ENCODE assay signal across 11 mouse cellular contexts in the genomic region with DNA sequence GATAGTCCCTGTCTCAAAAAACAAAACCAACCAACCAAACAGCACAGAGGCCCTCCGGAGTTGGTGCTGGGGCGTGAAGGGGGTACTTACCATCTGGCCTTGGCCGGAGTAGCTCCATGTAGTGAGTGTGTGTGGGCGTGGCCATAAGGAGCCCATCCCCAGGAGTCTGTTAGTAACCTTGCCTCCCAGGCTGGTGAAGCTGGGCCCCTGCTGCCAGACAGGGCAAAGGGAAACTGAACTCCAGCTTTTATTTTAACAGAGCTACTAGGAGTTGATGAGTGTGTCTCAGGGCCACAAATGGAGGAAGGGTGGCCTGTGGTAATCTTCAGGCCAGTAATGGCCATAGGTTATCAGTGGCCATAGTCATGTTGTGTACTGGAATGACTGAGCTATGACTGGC. TPM values are rescaled to one million over a fixed set of nuclear protein-coding genes. Genes with fewer than 3 reads are reported as not detected.
DNase-seq lines count a peak whose midpoint lies in the region; ATAC-seq and TF ChIP-seq lines count a peak whose summit lies in the region.
"Had no signal": no experiment of that assay in that cellular context is flagged by ENCODE, and none has a peak within 500 bp of the region (broad histone marks: within the 10 kb centered on the region; RNA-seq: fewer than 3 reads in every experiment).

No protein-coding gene starts in this region.

- H3K4me2 ChIP-seq in kidney, embryonic 16.5 days (replicated peaks; ENCODE audit: low read depth, low read length) = peak overlapping the region; percentile 24; the same call in 1 of the 2 replicates
- H3K4me2 ChIP-seq in embryonic facial prominence, embryonic 12.5 days (replicated peaks) = no peak overlapping the region
- H3K4me2 ChIP-seq in heart, postnatal 0 days (ENCODE audit: low read depth, low read length) = no peak overlapping the region
- no peak overlapping the region; the same call in 1 of the 2 replicates for H3K4me2 ChIP-seq in liver, postnatal 0 days (ENCODE audit: low read depth, low read length)

- no peaks in the 10 kb centered on the region for H3K36me3 ChIP-seq in kidney, embryonic 16.5 days (ENCODE audit: insufficient read depth, low read length)
- no peaks in the 10 kb centered on the region for H3K36me3 ChIP-seq in embryonic facial prominence, embryonic 12.5 days
- no peaks in the 10 kb centered on the region; the same call in 1 of the 2 replicates for H3K36me3 ChIP-seq in heart, postnatal 0 days (replicated peaks; ENCODE audit: control insufficient read depth, insufficient read depth, low read length)
- H3K36me3 ChIP-seq in liver, postnatal 0 days (replicated peaks; ENCODE audit: insufficient read depth, low read length) = peaks cover 8% of the 10 kb centered on the region; the same call in 1 of the 2 replicates

- H3K27me3 ChIP-seq in kidney, embryonic 16.5 days (ENCODE audit: insufficient read depth, low read length) = no peaks in the 10 kb centered on the region; the same call in 1 of the 2 replicates
- no peaks in the 10 kb centered on the region for H3K27me3 ChIP-seq in embryonic facial prominence, embryonic 12.5 days
- no peaks in the 10 kb centered on the region for H3K27me3 ChIP-seq in heart, postnatal 0 days (ENCODE audit: control insufficient read depth, insufficient read depth, low read length)
- no peaks in the 10 kb centered on the region for H3K27me3 ChIP-seq in liver, postnatal 0 days (ENCODE audit: insufficient read depth, low read length)
- H3K27me3 ChIP-seq: Patski had no signal

- peaks cover 40% of the 10 kb centered on the region for H3K4me1 ChIP-seq in kidney, embryonic 16.5 days (ENCODE audit: insufficient read depth, low read length)
- H3K4me1 ChIP-seq in embryonic facial prominence, embryonic 12.5 days = peaks cover 44% of the 10 kb centered on the region
- H3K4me1 ChIP-seq in heart, postnatal 0 days (ENCODE audit: control insufficient read depth, insufficient read depth) = peaks cover 11% of the 10 kb centered on the region
- H3K4me1 ChIP-seq in liver, postnatal 0 days (ENCODE audit: insufficient read depth) = no peaks in the 10 kb centered on the region; the same call in 1 of the 2 replicates

- peak overlapping the region; percentile 90 for H3K27ac ChIP-seq in kidney, embryonic 16.5 days (ENCODE audit: low read length)
- H3K27ac ChIP-seq in embryonic facial prominence, embryonic 12.5 days = peak overlapping the region; percentile 41; the same call in 1 of the 2 replicates
- peak overlapping the region; percentile 87 for H3K27ac ChIP-seq in heart, postnatal 0 days (ENCODE audit: low read depth)
- H3K27ac ChIP-seq in liver, postnatal 0 days (ENCODE audit: low read depth) = peak overlapping the region; percentile 51

- ATAC-seq in kidney, embryonic 16.5 days (ENCODE audit: low FRiP score, low TSS enrichment) = peak; percentile 69; the same call in 1 of the 2 replicates
- ATAC-seq in embryonic facial prominence, embryonic 12.5 days (ENCODE audit: insufficient number of reproducible peaks, insufficient read depth, low FRiP score, low TSS enrichment) = no peak
- ATAC-seq in heart, postnatal 0 days (ENCODE audit: insufficient read depth, low read depth) = peak; percentile 46
- ATAC-seq in liver, postnatal 0 days = peak; percentile 19; the same call in 1 of the 2 replicates
- ATAC-seq: Patski had no signal

- DNase-seq in kidney, adult 18-20 months = no peak
- DNase-seq in heart, postnatal 0 days (ENCODE audit: low spot score) = peak; percentile 18
- no peak for DNase-seq in liver, postnatal 0 days
- DNase-seq in frontal cortex, postnatal 14 days (ENCODE audit: low spot score in 2 of 2) = no peak
- no peak for DNase-seq in adrenal gland, postnatal 4 days (ENCODE audit: low spot score in 2 of 2)
- DNase-seq in Muller cell, postnatal 12 days (ENCODE audit: inconsistent ontology term) = no peak

- H3K4me3 ChIP-seq in kidney, embryonic 16.5 days (ENCODE audit: low read length) = no peak overlapping the region
- no peak overlapping the region for H3K4me3 ChIP-seq in embryonic facial prominence, embryonic 12.5 days
- H3K4me3 ChIP-seq in heart, postnatal 0 days (ENCODE audit: low read depth, low read length) = no peak overlapping the region
- H3K4me3 ChIP-seq in liver, postnatal 0 days (ENCODE audit: low read depth, low read length) = no peak overlapping the region

- H3K9ac ChIP-seq in kidney, embryonic 16.5 days (replicated peaks; ENCODE audit: low read length) = 0 out of 2 replicates have a peak overlapping the region, but pooled peaks have one; percentile 9
- H3K9ac ChIP-seq in embryonic facial prominence, embryonic 12.5 days = no peak overlapping the region
- no peak overlapping the region for H3K9ac ChIP-seq in heart, postnatal 0 days (replicated peaks; ENCODE audit: low read depth, low read length)
- no peak overlapping the region for H3K9ac ChIP-seq in liver, postnatal 0 days (replicated peaks)

- WGBS in kidney, embryonic 16.5 days = 33% methylated on average over 4 of the region's 4 CpGs
- WGBS in embryonic facial prominence, embryonic 12.5 days = 35% methylated on average over 4 of the region's 4 CpGs
- WGBS in heart, postnatal 0 days = 44% methylated on average over 4 of the region's 4 CpGs
- 52% methylated on average over 4 of the region's 4 CpGs for WGBS in liver, postnatal 0 days (ENCODE audit: insufficient replicate concordance)

- TF ChIP-seq CTCF in heart, postnatal 0 days (IDR thresholded peaks at IDR 0.05; ENCODE audit: low read depth) = no peak
- TF ChIP-seq CTCF in liver, postnatal 0 days (IDR thresholded peaks at IDR 0.05; ENCODE audit: low read depth) = no peak

- no peaks in the 10 kb centered on the region for H3K9me3 ChIP-seq in kidney, embryonic 16.5 days (ENCODE audit: low read length)
- no peaks in the 10 kb centered on the region for H3K9me3 ChIP-seq in embryonic facial prominence, embryonic 12.5 days
- no peaks in the 10 kb centered on the region for H3K9me3 ChIP-seq in heart, postnatal 0 days (replicated peaks; ENCODE audit: control insufficient read depth, low read length)
- no peaks in the 10 kb centered on the region for H3K9me3 ChIP-seq in liver, postnatal 0 days (ENCODE audit: low read length)

- TF ChIP-seq EP300 in heart, postnatal 0 days (IDR thresholded peaks at IDR 0.05; ENCODE audit: low read depth) = no peak
- no peak for TF ChIP-seq EP300 in liver, postnatal 0 days (IDR thresholded peaks at IDR 0.05; ENCODE audit: low read depth)

RNA-seq across cellular contexts. Expression of a gene that starts 6.3 kb away (rescaled TPM):
- polyA plus RNA-seq in kidney, embryonic 16.5 days (2015; fragmentation: Nextera tagmentation; extraction: Ambion mirVana) = 0.16 TPM in 1 of 2 replicates, not detected in the other
- 0.34 and 0.43 TPM in 2 replicates for polyA plus RNA-seq in embryonic facial prominence, embryonic 12.5 days (2016; fragmentation: Nextera tagmentation; extraction: Ambion mirVana)
- not detected in 2 replicates for total RNA-seq in heart, postnatal 0 days (2014; rRNA removed; ENCODE audit: low replicate concordance)
- 0.15 TPM in 1 of 2 replicates, not detected in the other for polyA plus RNA-seq in heart, postnatal 0 days (2015; fragmentation: Nextera tagmentation; extraction: Ambion mirVana)
- not detected in 2 replicates for polyA plus RNA-seq in liver, postnatal 0 days (2015; fragmentation: Nextera tagmentation; extraction: Ambion mirVana)
- under 1 TPM in 1 of 2 experiments, not detected in 1; 0.28 TPM for total RNA-seq in adrenal gland, postnatal 4 days (2021)
- total RNA-seq: monocyte, adult 5-6 weeks had no signal
- polyA plus RNA-seq: large intestine, adult 2 months; Patski had no signal

RNA-seq across cellular contexts. Expression of a gene that starts 13.6 kb away (rescaled TPM):
- 41.5 and 44.2 TPM in 2 replicates for polyA plus RNA-seq in kidney, embryonic 16.5 days (2015; fragmentation: Nextera tagmentation; extraction: Ambion mirVana)
- 27.6 and 29.1 TPM in 2 replicates for polyA plus RNA-seq in embryonic facial prominence, embryonic 12.5 days (2016; fragmentation: Nextera tagmentation; extraction: Ambion mirVana)
- 17.0 and 26.2 TPM in 2 replicates for total RNA-seq in heart, postnatal 0 days (2014; rRNA removed; ENCODE audit: low replicate concordance)
- 22.9 and 24.2 TPM in 2 replicates for polyA plus RNA-seq in heart, postnatal 0 days (2015; fragmentation: Nextera tagmentation; extraction: Ambion mirVana)
- polyA plus RNA-seq in liver, postnatal 0 days (2015; fragmentation: Nextera tagmentation; extraction: Ambion mirVana) = 7.6 and 8.3 TPM in 2 replicates
- 10 to 100 TPM; 32.3 to 32.9 TPM for total RNA-seq in adrenal gland, postnatal 4 days (2021)

RNA-seq across cellular contexts. Expression of a gene that starts 21.6 kb away (rescaled TPM):
- polyA plus RNA-seq in kidney, embryonic 16.5 days (2015; fragmentation: Nextera tagmentation; extraction: Ambion mirVana) = 113 and 115 TPM in 2 replicates
- 121 and 126 TPM in 2 replicates for polyA plus RNA-seq in embryonic facial prominence, embryonic 12.5 days (2016; fragmentation: Nextera tagmentation; extraction: Ambion mirVana)
- 42.4 and 58.4 TPM in 2 replicates for total RNA-seq in heart, postnatal 0 days (2014; rRNA removed; ENCODE audit: low replicate concordance)
- 33.1 and 35.5 TPM in 2 replicates for polyA plus RNA-seq in heart, postnatal 0 days (2015; fragmentation: Nextera tagmentation; extraction: Ambion mirVana)
- 49.5 and 53.7 TPM in 2 replicates for polyA plus RNA-seq in liver, postnatal 0 days (2015; fragmentation: Nextera tagmentation; extraction: Ambion mirVana)
- total RNA-seq in adrenal gland, postnatal 4 days (2021) = 100 to 1,000 TPM; 102 to 105 TPM

RNA-seq across cellular contexts. Expression of a gene that starts 22.6 kb away (rescaled TPM):
- 79.3 and 82.9 TPM in 2 replicates for polyA plus RNA-seq in kidney, embryonic 16.5 days (2015; fragmentation: Nextera tagmentation; extraction: Ambion mirVana)
- 61.5 and 67.0 TPM in 2 replicates for polyA plus RNA-seq in embryonic facial prominence, embryonic 12.5 days (2016; fragmentation: Nextera tagmentation; extraction: Ambion mirVana)
- total RNA-seq in heart, postnatal 0 days (2014; rRNA removed; ENCODE audit: low replicate concordance) = 34.6 and 65.3 TPM in 2 replicates
- 27.5 and 28.5 TPM in 2 replicates for polyA plus RNA-seq in heart, postnatal 0 days (2015; fragmentation: Nextera tagmentation; extraction: Ambion mirVana)
- 34.6 and 34.7 TPM in 2 replicates for polyA plus RNA-seq in liver, postnatal 0 days (2015; fragmentation: Nextera tagmentation; extraction: Ambion mirVana)
- total RNA-seq in adrenal gland, postnatal 4 days (2021) = 10 to 100 TPM; 31.5 to 36.5 TPM

RNA-seq across cellular contexts. Expression of a gene that starts 30.5 kb away (rescaled TPM):
- 42.3 and 45.1 TPM in 2 replicates for polyA plus RNA-seq in kidney, embryonic 16.5 days (2015; fragmentation: Nextera tagmentation; extraction: Ambion mirVana)
- polyA plus RNA-seq in embryonic facial prominence, embryonic 12.5 days (2016; fragmentation: Nextera tagmentation; extraction: Ambion mirVana) = 31.1 and 32.3 TPM in 2 replicates
- 13.6 and 14.5 TPM in 2 replicates for total RNA-seq in heart, postnatal 0 days (2014; rRNA removed; ENCODE audit: low replicate concordance)
- 8.5 and 10.9 TPM in 2 replicates for polyA plus RNA-seq in heart, postnatal 0 days (2015; fragmentation: Nextera tagmentation; extraction: Ambion mirVana)
- 85.3 and 95.9 TPM in 2 replicates for polyA plus RNA-seq in liver, postnatal 0 days (2015; fragmentation: Nextera tagmentation; extraction: Ambion mirVana)
- total RNA-seq in adrenal gland, postnatal 4 days (2021) = 10 to 100 TPM; 33.2 to 36.2 TPM
